Mouse (Mus musculus): ENCODE data around the gene Gm20661. TPM values are rescaled to one million over a fixed set of nuclear protein-coding genes. Genes with fewer than 3 reads are reported as not detected.
"Not testable (repeated sequence)": the region's sequence is repeated elsewhere in the genome, so short reads cannot be mapped to it uniquely, and the experiment has no call there.

Gm20661 gene
- polyA plus RNA-seq, 1 experiment from 2014 or later = not detected

- DNase-seq (ENCODE audit: low read depth, low spot score) (no peak), ATAC-seq (no peak)
- POLR2A ChIA-PET = no interaction called here
- CTCF ChIA-PET = no interaction called here
- in situ Hi-C loops (cut with MboI; ENCODE audit: low pct_unique_long_range_greater_than_20kb) = no loop called here
- H3K27me3 ChIP-seq = peaks cover 6% of the 10 kb centered on the region
- TF ChIP-seq CTCF (IDR thresholded peaks at IDR 0.05) = no peak
Observed at GRCm38 (mm10) chr9:107994464-107994863, 11.6 kb downstream of the Gm20661 start.

GRCm38 (mm10) chr9:107995513-107995912, 12.7 kb downstream of the Gm20661 start:
- ATAC-seq (no peak), DNase-seq (ENCODE audit: low read depth, low spot score) (no peak)
- TF ChIP-seq CTCF (IDR thresholded peaks at IDR 0.05) = no peak
- in situ Hi-C loops (cut with MboI; ENCODE audit: low pct_unique_long_range_greater_than_20kb) = no loop called here
- CTCF ChIA-PET = no interaction called here
- POLR2A ChIA-PET = no interaction called here
- peaks cover 6% of the 10 kb centered on the region for H3K27me3 ChIP-seq

- no peak for TF ChIP-seq CTCF (IDR thresholded peaks at IDR 0.05)
- in situ Hi-C loops (cut with MboI; ENCODE audit: low pct_unique_long_range_greater_than_20kb) = no loop called here
- ChIA-PET POLR2A (no interaction called here), CTCF (no interaction called here)
- DNase-seq (ENCODE audit: low read depth, low spot score) = no peak
- H3K27me3 ChIP-seq = peaks cover 6% of the 10 kb centered on the region
- ATAC-seq = no peak
Observed at GRCm38 (mm10) chr9:107996049-107996448, 13.2 kb downstream of the Gm20661 start, which contains the start of gene Gm20662. TSS of gene Gm20662 (plus strand) at chr9:107996349.

- in situ Hi-C loops (cut with MboI; ENCODE audit: low pct_unique_long_range_greater_than_20kb) = no loop called here
- CTCF ChIA-PET = interaction anchor here (0.7 to 1.2 kb wide), 5 partner anchors 15 to 98 kb away, joined by 3 to 4 read pairs (median 3); no protein-coding TSS in a partner anchor
- POLR2A ChIA-PET = interaction anchor here (0.6 to 1.4 kb wide), 5 partner anchors 10 to 97 kb away, joined by 3 to 4 read pairs (median 4); partner anchors contain the start of genes Cdhr4 and Uba7
Observed at GRCm38 (mm10) chr9:108001922-108002770, 19.3 kb downstream of the Gm20661 start, which contains the start of gene Ip6k1. TSS of gene Ip6k1 (plus strand) at chr9:108002501.

GRCm38 (mm10) chr9:108002778-108003530, 20.1 kb downstream of the Gm20661 start:
- CTCF ChIA-PET = interaction anchor here (1.1 kb wide), 1 partner anchor 25 kb away, joined by 3 read pairs; no protein-coding TSS in a partner anchor
- no peak for TF ChIP-seq CTCF (IDR thresholded peaks at IDR 0.05)
- no peaks in the 10 kb centered on the region for H3K27me3 ChIP-seq
- DNase-seq (ENCODE audit: low read depth, low spot score) (no peak), ATAC-seq (peak; percentile 24)
- POLR2A ChIA-PET = interaction anchor here (0.6 to 1.4 kb wide), 5 partner anchors 11 to 98 kb away, joined by 3 to 4 read pairs (median 4); partner anchors contain the start of genes Cdhr4 and Uba7
- in situ Hi-C loops (cut with MboI; ENCODE audit: low pct_unique_long_range_greater_than_20kb) = no loop called here

More at GRCm38 (mm10) chr9:108001922-108002770, 19.3 kb downstream of the Gm20661 start, which contains the start of gene Ip6k1:
- DNase-seq (ENCODE audit: low read depth, low spot score) (peak; percentile 99), ATAC-seq (peak; percentile 91)
- TF ChIP-seq CTCF (IDR thresholded peaks at IDR 0.05) = no peak
- H3K27me3 ChIP-seq = peaks cover 4% of the 10 kb centered on the region

GRCm38 (mm10) chr9:108003531-108003890, 20.7 kb downstream of the Gm20661 start:
- POLR2A ChIA-PET = interaction anchor here (1.1 to 1.4 kb wide), 2 partner anchors 28 to 98 kb away, joined by 4 read pairs; partner anchors contain the start of gene Uba7
- in situ Hi-C loops (cut with MboI; ENCODE audit: low pct_unique_long_range_greater_than_20kb) = no loop called here
- ATAC-seq = no peak
- DNase-seq (ENCODE audit: low read depth, low spot score) = no peak
- H3K27me3 ChIP-seq = no peaks in the 10 kb centered on the region
- TF ChIP-seq CTCF (IDR thresholded peaks at IDR 0.05) = no peak
- CTCF ChIA-PET = no interaction called here

- in situ Hi-C loops (cut with MboI; ENCODE audit: low pct_unique_long_range_greater_than_20kb) = no loop called here
- DNase-seq (ENCODE audit: low read depth, low spot score) = no peak
- no peak for TF ChIP-seq CTCF (IDR thresholded peaks at IDR 0.05)
- no peaks in the 10 kb centered on the region for H3K27me3 ChIP-seq
- CTCF ChIA-PET = no interaction called here
- no peak for ATAC-seq
- POLR2A ChIA-PET = no interaction called here
Observed at GRCm38 (mm10) chr9:108008041-108008440, 25.2 kb downstream of the Gm20661 start.

- ChIA-PET CTCF (no interaction called here), POLR2A (no interaction called here)
- H3K27me3 ChIP-seq = no peaks in the 10 kb centered on the region
- TF ChIP-seq CTCF (IDR thresholded peaks at IDR 0.05) = no peak
- DNase-seq (ENCODE audit: low read depth, low spot score) (no peak), ATAC-seq (no peak)
- in situ Hi-C loops (cut with MboI; ENCODE audit: low pct_unique_long_range_greater_than_20kb) = no loop called here
Observed at GRCm38 (mm10) chr9:108010385-108010784, 27.5 kb downstream of the Gm20661 start.

- CTCF ChIA-PET; POLR2A ChIA-PET; H3K27me3 ChIP-seq; DNase-seq (ENCODE audit: low read depth, low spot score); in situ Hi-C loops (cut with MboI; ENCODE audit: low pct_unique_long_range_greater_than_20kb); ATAC-seq: not testable (repeated sequence)
- peak; percentile 46 for TF ChIP-seq CTCF (IDR thresholded peaks at IDR 0.05)
Observed at GRCm38 (mm10) chr9:108013577-108013976, 30.7 kb downstream of the Gm20661 start.

GRCm38 (mm10) chr9:108017127-108017526, 34.3 kb downstream of the Gm20661 start:
- TF ChIP-seq CTCF (IDR thresholded peaks at IDR 0.05) = no peak
- ChIA-PET CTCF (no interaction called here), POLR2A (no interaction called here)
- in situ Hi-C loops (cut with MboI; ENCODE audit: low pct_unique_long_range_greater_than_20kb) = no loop called here
- DNase-seq (ENCODE audit: low read depth, low spot score) (no peak), ATAC-seq (no peak)
- H3K27me3 ChIP-seq = no peaks in the 10 kb centered on the region
